Mouse (Mus musculus) liver (tissue): Measurements from ENCODE around the gene Anpep.
A peak's percentile ranks its signal among the peaks of the same experiment; 100 is the strongest.

Experiments used
- DNase-seq: peaks from one replicate; pipeline ENCODE4 v3.0.0-alpha.2; 2020; ENCODE audit warnings: mixed read lengths

The Anpep gene

GRCm38 (mm10) chr7:79866294-79867000 is 5.6 kb upstream of the Anpep start:
- no peak for DNase-seq

- no peak for DNase-seq
Observed at GRCm38 (mm10) chr7:79861794-79862193, 935 bp upstream of the Anpep start.

- DNase-seq, result no peak
Observed at GRCm38 (mm10) chr7:79858956-79859630, 1.8 kb downstream of the Anpep start.

- DNase-seq, result no peak
Observed at GRCm38 (mm10) chr7:79858202-79858934, 2.5 kb downstream of the Anpep start.

GRCm38 (mm10) chr7:79856305-79856704 is 4.6 kb downstream of the Anpep start:
- no peak for DNase-seq

DNA sequence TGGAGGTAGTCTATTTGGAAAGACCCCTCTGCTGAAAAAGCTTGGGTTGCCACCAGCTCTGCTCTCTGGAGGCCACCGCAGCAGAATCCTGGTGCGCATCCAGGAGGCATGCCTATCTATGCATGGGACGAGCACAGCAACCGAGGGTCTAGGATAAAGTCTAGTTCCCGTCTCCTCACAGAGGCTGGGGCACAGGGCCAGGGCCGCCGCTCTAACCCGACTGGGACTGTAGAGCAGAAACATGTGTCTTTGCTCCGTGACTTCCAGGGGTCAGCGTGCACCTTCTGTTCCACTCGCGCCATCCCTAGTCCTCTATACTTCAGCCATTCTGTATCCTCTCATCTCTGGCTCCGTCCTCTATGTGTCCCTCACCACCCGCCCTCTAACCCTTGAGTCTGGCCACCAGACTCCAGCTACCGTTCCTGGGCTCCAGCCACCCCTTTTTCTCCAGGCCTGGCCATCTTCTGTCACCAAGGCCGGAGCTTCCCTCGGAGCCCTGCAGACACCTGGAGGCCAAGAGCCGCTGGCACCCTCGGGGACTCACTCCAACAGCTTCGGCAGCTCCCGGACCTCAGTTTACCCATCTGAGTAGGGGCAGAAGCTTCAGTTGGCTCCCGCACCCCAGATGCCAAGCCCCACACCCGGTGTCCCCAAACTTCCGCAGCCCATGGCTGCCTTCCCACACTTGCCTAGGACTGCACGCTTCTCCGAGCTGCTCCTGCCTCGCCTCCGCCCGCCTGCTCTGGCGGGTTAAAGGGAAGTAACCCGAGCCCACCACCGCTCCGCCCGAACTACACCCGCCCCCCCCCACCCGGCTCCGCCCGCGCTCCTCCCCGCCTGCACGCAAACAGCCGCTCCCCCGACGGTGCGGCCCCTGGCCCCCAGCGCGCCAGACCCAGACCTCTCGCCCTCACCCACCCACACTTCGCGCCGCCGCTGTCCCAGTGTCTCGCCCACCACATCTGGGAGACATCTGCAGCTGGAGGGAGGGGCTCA is 13.1 kb downstream of the Anpep start:
- peak; percentile 66 for DNase-seq

GRCm38 (mm10) chr7:79846342-79846741 is 14.5 kb downstream of the Anpep start:
- no peak for DNase-seq

- peak; percentile 27 for DNase-seq
Observed at GRCm38 (mm10) chr7:79844090-79844802, 16.6 kb downstream of the Anpep start.

- peak; percentile 56 for DNase-seq
Observed at GRCm38 (mm10) chr7:79842163-79842562, 18.7 kb downstream of the Anpep start.

GRCm38 (mm10) chr7:79837247-79837646 is 23.6 kb downstream of the Anpep start:
- no peak for DNase-seq

DNA sequence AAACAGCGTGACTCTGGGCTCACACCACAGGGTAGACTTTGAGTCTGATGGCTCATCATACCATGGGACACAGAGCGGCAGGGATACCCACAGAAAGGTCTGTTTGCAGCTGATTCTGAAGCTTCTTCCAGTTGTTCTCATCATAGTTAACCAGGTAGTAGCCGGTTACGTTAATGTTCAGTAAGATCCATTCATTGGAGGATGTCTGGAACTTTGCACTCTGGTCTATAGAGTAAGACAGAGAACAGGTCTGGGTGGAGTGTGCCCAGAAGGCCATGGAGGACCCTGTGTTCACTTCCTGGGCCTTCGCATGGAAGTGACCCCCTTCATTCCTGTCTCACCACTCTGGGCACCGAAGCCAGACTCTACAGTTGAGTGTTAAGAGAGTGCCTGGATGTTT is 25.7 kb downstream of the Anpep start:
- no peak for DNase-seq

DNA sequence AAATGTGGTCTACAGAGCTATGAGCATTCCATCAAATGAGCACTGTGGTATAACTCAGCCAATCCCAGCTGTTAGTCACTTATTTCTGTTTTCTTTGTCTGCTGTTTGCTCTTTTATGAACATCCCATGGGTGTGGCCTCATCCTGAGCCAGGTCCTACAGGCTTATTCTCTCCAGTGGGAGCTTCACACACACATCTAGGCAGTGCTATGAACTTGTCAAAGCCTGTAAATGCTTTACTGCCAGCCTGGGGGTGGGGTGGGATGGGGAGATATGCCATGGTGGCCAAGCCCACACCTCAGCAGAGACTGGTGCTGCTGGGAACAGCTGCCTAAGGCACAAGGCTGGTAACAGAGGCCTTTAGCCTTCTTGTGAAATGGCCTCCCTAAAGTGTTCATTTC is 27.9 kb downstream of the Anpep start:
- DNase-seq, result no peak

GRCm38 (mm10) chr7:79831585-79831984 is 29.3 kb downstream of the Anpep start:
- no peak for DNase-seq

GRCm38 (mm10) chr7:79831145-79831544 is 29.7 kb downstream of the Anpep start:
- no peak for DNase-seq

DNA sequence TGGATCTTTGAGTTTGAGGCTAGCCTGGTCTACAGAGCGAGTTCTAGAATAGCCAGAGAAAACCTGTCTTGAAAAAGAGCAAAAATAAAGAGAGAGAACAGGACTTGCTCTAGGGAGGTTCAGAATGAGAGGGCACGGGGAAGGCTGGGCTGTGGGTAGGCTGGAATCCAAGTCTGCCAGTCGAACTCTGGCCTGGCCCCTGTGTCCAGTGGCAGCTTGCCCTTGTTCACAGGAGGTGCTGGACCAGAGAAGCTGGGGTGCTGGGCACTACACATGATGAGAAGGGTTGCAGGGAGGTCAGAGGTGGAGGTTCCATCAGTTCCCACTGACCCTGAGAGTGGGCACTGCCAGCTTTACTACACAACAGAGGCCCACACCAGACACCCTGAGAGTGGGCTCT is 32.5 kb downstream of the Anpep start:
- no peak for DNase-seq

GRCm38 (mm10) chr7:79822092-79822695 is 38.7 kb downstream of the Anpep start:
- DNase-seq, result no peak

- no peak for DNase-seq
Observed at GRCm38 (mm10) chr7:79819996-79820395, 40.9 kb downstream of the Anpep start.

GRCm38 (mm10) chr7:79819515-79819914 is 41.3 kb downstream of the Anpep start:
- no peak for DNase-seq

GRCm38 (mm10) chr7:79818321-79818720 is 42.5 kb downstream of the Anpep start:
- DNase-seq, result no peak

GRCm38 (mm10) chr7:79813409-79813808 is 47.5 kb downstream of the Anpep start:
- no peak for DNase-seq
